Mouse (Mus musculus): ENCODE results near the gene Med26.

Med26 gene

DNA sequence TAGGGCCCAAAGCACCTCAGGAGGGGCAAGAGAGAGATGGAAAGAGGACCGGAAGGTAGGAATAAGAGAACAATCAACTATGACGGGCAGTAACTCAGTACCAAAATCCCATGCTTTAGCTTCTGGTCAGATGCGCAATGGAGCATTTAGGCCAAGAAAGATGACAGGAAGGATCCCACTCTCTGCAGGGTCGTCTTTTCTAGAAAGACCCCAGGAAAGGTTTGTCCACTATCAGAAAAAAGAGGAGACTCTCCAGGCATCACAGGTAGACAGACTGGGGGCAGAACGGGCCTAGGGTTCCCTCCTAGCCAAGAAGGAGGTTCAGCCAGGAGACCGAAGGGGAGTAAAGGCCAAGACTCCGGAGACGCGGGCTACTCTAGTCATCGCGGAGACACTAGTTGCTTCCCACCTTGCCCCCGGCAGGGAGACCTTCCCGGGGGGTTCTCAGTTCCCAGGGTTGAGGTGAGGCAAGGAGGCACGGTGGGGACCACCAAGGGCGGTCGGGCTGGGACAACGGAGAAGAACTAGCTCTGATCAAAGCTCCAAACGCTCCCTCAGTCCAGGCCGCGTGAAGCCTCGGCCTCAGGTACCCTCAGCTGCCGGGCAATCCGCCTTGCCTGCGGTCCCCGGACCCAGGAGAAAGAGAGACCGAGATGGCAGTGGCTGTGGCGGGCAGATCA, 808 bp downstream of the Med26 start:
- peak in 1 of 2 experiments; percentile 7 for DNase-seq

- no peak for DNase-seq
Observed at GRCm38 (mm10) chr8:72539234-72539633, 8.8 kb downstream of the Med26 start.

GRCm38 (mm10) chr8:72534888-72535287, 13.2 kb downstream of the Med26 start:
- no peak for DNase-seq

GRCm38 (mm10) chr8:72532103-72532502, 16.0 kb downstream of the Med26 start:
- DNase-seq = no peak

- no peak for DNase-seq
Observed at GRCm38 (mm10) chr8:72521888-72522287, 26.2 kb downstream of the Med26 start.

- no peak for DNase-seq
Observed at GRCm38 (mm10) chr8:72517421-72517988, 30.6 kb downstream of the Med26 start.

- no peak for DNase-seq
Observed at GRCm38 (mm10) chr8:72513158-72513557, 34.9 kb downstream of the Med26 start.

DNA sequence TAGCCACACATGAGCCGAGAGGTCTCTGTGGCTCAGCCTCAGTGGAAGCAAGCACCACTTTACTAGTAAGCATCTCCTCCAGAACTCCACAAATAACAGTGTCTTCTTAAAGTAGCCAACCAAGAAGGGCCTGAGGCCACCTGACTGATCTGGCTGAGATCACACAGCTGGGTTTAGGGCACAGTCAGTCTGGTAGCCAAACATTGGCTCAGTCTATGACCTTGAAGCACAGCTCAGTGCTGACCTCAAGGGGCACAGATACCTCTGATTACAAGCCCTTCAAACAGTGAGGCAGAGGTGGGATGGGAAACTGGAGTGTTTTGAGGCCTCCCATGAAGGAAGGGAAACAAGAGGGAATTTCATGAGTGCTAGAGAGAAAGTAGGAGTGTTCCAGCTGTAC, 35.4 kb downstream of the Med26 start:
- no peak for DNase-seq

- no peak for DNase-seq
Observed at GRCm38 (mm10) chr8:72507505-72507904, 40.6 kb downstream of the Med26 start.

DNA sequence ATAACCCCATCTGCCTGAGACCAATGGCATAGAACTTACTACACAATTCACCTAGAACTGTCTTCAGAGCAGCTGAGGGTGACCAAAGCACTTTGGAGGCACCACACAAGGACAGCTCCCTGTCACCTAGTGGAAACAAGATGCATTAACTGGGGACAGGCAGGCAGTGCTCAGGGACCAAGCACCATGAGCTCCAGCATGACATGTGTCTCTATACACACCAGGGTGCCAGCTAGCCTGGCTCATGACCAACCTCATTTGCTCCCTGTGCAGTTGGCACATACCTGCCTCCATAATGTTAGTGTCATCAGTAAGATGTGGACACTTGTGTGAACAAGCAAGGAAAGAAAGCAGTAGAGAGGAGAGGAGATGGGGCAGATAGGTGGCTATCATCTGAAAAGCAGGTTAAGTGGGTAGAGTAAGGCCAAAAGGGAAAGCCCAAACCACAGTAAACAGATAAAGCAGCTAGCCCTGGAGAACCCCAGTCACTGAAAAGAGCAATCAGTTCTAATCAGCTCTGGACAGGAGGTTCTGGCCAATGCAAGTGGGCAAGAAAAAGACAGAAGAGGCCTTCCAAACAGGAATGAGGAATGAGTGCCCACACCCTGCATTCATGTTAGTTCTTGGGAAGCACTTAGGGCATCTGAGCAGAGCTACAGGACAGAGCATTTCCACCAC, 43.3 kb downstream of the Med26 start:
- DNase-seq = no peak

GRCm38 (mm10) chr8:72504137-72504536, 43.9 kb downstream of the Med26 start:
- DNase-seq = no peak

DNA sequence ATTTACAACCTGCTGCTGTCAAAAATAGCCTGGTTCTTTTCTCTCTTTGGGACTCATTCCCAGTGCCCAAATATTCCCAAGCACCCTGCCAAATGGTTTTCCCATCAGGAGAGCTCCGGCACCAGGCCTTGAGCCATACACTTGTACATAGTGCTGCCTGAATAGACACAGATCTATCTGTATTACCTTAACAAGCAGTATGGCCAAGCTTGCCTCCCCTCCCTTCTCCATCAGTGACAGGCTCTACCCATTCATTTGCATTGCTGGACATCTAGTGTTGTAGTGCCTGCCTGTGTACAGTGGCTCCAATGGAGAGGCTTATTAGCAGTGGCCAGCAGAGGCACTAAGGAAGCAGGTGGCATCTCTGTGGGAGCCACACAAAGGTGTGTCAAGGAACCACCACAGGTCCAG, 47.5 kb downstream of the Med26 start:
- DNase-seq = no peak

GRCm38 (mm10) chr8:72499521-72500284, 48.4 kb downstream of the Med26 start:
- DNase-seq = no peak

DNA sequence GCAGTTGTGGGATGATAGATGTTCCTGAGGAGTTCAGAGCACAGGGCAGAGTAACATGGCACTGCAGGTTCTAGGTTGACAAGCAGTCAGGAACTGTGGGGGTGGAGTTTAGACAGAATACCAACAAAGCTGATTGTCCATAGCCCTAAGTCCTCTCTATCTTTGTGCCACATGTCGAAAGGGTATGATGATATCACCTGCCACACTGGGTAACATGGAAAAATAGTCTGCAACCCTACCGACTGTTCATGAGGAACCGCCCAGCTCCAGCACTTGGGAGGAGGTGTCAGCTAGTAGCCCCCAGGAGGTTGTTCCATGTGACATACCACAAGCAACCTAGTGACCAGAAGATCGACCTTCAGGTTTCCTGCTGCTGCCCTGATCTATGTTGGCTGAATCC, 49.5 kb downstream of the Med26 start:
- no peak for DNase-seq

- DNase-seq = no peak
Observed at GRCm38 (mm10) chr8:72497911-72498310, 50.2 kb downstream of the Med26 start.

- DNase-seq = no peak
Observed at GRCm38 (mm10) chr8:72496217-72496616, 51.9 kb downstream of the Med26 start.

DNA sequence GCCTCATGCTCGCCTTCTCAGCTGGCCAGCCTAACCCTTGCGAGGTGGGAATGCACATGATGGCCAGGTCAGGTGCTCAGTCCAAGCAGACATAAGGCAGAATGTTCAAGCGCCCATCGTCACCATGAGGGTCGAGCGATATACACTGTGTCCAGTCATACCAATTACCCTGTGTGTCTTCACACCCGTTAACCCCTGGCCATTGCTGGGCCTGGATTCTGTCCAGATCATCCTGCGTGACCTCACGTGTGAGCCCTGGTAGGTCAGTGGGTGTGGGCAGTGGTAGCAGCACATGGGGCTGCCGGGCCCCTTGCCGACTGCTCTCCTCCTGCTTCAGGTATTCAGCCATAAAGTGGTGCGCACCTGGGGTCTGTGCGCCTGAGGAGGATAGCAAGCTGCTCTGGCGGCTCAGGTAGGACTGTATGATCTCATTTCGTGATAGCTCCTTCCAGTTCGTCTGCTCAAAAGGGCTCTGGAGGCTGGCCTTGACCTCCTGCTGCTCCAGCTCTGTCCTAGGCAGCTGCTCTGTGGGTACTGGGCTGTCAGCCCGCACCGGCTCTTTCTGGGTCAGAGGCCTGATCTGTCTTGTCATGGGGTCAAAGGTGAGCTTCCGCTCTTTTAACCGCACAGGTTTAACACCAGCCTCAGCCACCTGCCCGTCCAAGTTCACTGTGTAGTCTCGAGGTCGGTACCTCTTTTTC, 52.5 kb downstream of the Med26 start:
- DNase-seq = no peak

- DNase-seq = no peak
Observed at GRCm38 (mm10) chr8:72493381-72493780, 54.7 kb downstream of the Med26 start.

DNA sequence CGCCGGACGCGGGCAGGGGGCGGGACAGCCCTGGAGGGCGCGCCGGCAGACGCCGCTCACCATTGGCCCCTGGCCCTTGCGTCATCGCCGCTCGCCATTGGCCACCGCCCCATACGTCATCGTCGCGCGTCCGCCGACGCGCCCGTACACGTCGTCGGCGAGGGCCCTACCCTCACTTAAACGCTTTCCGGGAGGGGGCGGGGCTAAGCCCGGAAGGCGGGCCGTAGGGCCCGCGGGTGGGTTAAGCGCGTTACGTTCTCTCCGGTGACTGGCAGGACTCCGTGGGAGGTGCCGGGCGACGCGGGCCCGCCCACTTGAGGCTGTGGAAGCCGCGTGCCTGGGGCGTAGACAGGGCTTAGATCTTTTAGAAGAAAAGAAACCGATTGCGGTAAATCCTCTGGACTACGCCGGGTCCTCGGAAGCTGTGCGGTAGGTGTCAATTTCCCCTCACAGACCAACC, 55.4 kb downstream of the Med26 start:
- DNase-seq = peak; percentile 99

- DNase-seq = peak; percentile 19 to 31
Observed at GRCm38 (mm10) chr8:72491680-72492621, 56.1 kb downstream of the Med26 start, which contains the start of gene Slc35e1. Gene Slc35e1, minus strand, starts transcription at chr8:72492614.

DNA sequence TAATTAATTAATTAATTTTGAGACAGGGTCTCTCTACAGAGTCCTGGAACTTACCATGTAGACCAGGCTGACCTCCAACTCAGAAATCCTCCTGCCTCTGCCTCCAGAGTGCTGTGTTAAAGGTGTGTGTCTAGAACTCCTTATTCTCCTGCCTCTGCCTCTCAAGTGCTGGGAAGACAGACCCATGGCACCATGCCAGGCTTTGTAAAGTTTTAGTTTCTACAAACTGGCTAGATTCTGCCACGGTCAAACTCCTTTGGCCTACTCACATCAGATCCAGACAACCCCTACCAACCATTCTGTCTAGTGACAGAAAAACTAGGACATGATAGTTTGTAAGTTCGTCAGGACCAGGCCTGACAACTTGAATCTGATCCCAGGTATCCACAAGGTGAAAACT, 57.1 kb downstream of the Med26 start:
- no peak for DNase-seq

Data from spleen, adult 18-20 months (tissue).